Mouse (Mus musculus) liver, embryonic 13.5 days (tissue): ENCODE results near the gene Tmem234. TPM values are rescaled to one million over a fixed set of nuclear protein-coding genes. Genes with fewer than 3 reads are reported as not detected.

Experiments used
- ATAC-seq: fragments of 200-750 bp; cut with Nextera tagmentation; 2 replicates; pipeline ENCODE4 v1.8.0; 2017; ENCODE audit warnings: low read depth, mild to moderate bottlenecking, moderate number of reproducible peaks, moderate library complexity
- DNase-seq: peaks from one replicate; pipeline ENCODE4 v3.0.0; 2022
- H3K27ac ChIP-seq: fragments of 300-500 bp; sonication (generic); 2 replicates; pipeline ENCODE4 v1.5.1; 2015; ENCODE audit warnings: moderate library complexity, mild to moderate bottlenecking, inconsistent platforms
- H3K27me3 ChIP-seq: fragments of 300-500 bp; sonication (generic); 2 replicates; pipeline ENCODE4 v1.6.1; 2015; ENCODE audit warnings: mild to moderate bottlenecking, inconsistent platforms
- H3K36me3 ChIP-seq: fragments of 300-500 bp; sonication (generic); 2 replicates; pipeline ENCODE4 v1.6.1; 2015; ENCODE audit warnings: mild to moderate bottlenecking, inconsistent platforms
- H3K4me1 ChIP-seq: fragments of 300-500 bp; sonication (generic); replicated peaks from 2 replicates; pipeline ENCODE4 v1.6.1; 2015; ENCODE audit warnings: inconsistent platforms
- H3K4me2 ChIP-seq: fragments of 300-500 bp; sonication (generic); 2 replicates; pipeline ENCODE4 v1.6.1; 2015; ENCODE audit warnings: inconsistent platforms, mild to moderate bottlenecking, moderate library complexity
- H3K4me3 ChIP-seq: fragments of 300-500 bp; sonication (generic); replicated peaks from 2 replicates; pipeline ENCODE4 v1.5.1; 2015; ENCODE audit warnings: mild to moderate bottlenecking, inconsistent platforms
- H3K9ac ChIP-seq: fragments of 300-500 bp; sonication (generic); 2 replicates; pipeline ENCODE4 v1.6.1; 2015; ENCODE audit warnings: mild to moderate bottlenecking, inconsistent platforms
- H3K9me3 ChIP-seq: fragments of 300-500 bp; sonication (generic); replicated peaks from 2 replicates; pipeline ENCODE4 v1.6.1; 2016; ENCODE audit warnings: inconsistent platforms
- WGBS: fragments of 180-500 bp; shearing (Covaris S2); methylation state at CpG from one replicate; pipeline ENCODE4 v1.1.7; 2015; ENCODE audit not compliant: insufficient replicate concordance; 5-methylcytosine and 5-hydroxymethylcytosine counted together
- microRNA-seq: library from miRNA; unstranded; fragments of <30 nt; microRNA quantifications from one replicate; pipeline ENCODE4, GENCODE M21; 2016
- polyA plus RNA-seq: library from polyadenylated mRNA; unstranded; fragments of >200 nt; fragmentation: Nextera tagmentation; extraction: Ambion mirVana; gene quantifications from 2 replicates; pipeline ENCODE4 v1.2.1, GENCODE M21; 2015

The Tmem234 gene
- polyA plus RNA-seq, 1 experiment from 2014 or later, result 153 TPM

- ATAC-seq (peak; percentile 43), DNase-seq (no peak)
- 2% methylated on average over 10 of the region's 10 CpGs for WGBS
These were observed 72.5 kb downstream of the Tmem234 start for GRCm38 (mm10) chr4:129672878-129673449.

More at GRCm38 (mm10) chr4:129672878-129673449, 72.5 kb downstream of the Tmem234 start:
- Histone ChIP-seq H3K27me3 (no peaks in the 10 kb centered on the region), H3K36me3 (peaks cover 22% of the 10 kb centered on the region), H3K4me1 (peaks cover 37% of the 10 kb centered on the region), H3K27ac (peak overlapping the region; percentile 90; the same call in 1 of the 2 replicates), H3K9ac (peak overlapping the region; percentile 96), H3K4me3 (peak overlapping the region; percentile 87), H3K9me3 (no peaks in the 10 kb centered on the region), H3K4me2 (peak overlapping the region; percentile 84)

Small RNA genes within 50 kb of the gene (microRNA-seq; reads per million reads assigned to microRNA genes)
- not detected for gene Mir8119

Other genes with a start within 250 kb of the Tmem234 start
- gene Zbtb8a, start 222.6 kb upstream of the Tmem234 start, polyA plus RNA-seq, result 2.4 and 2.7 TPM in 2 replicates
- gene Zbtb8b, start 159.8 kb upstream of the Tmem234 start, polyA plus RNA-seq, result 0.96 and 1.6 TPM in 2 replicates
- 48.7 and 49.9 TPM in 2 replicates for gene Bsdc1, start 139.1 kb upstream of the Tmem234 start, polyA plus RNA-seq
- gene Tssk3, start 109.6 kb upstream of the Tmem234 start, polyA plus RNA-seq, result 0.07 TPM in 1 of 2 replicates, not detected in the other
- 0.21 and 0.44 TPM in 2 replicates for gene Fam229a, start 109.5 kb upstream of the Tmem234 start, polyA plus RNA-seq
- gene Marcksl1, start 87.1 kb upstream of the Tmem234 start, polyA plus RNA-seq, result 82.7 and 85.9 TPM in 2 replicates
- gene Hdac1, start 58.0 kb upstream of the Tmem234 start, polyA plus RNA-seq, result 121 and 128 TPM in 2 replicates
- 3.5 and 3.8 TPM in 2 replicates for gene Lck, start 27.0 kb upstream of the Tmem234 start, polyA plus RNA-seq
- gene Fam167b, start 22.1 kb upstream of the Tmem234 start, polyA plus RNA-seq, result 6.6 and 6.9 TPM in 2 replicates
- gene Eif3i, start within 50 bp of the Tmem234 start, polyA plus RNA-seq, result 211 and 222 TPM in 2 replicates
- 0.31 and 0.51 TPM in 2 replicates for gene Dcdc2b, start 13.6 kb downstream of the Tmem234 start, polyA plus RNA-seq
- 11.0 TPM in 2 replicates for gene Iqcc, start 18.4 kb downstream of the Tmem234 start, polyA plus RNA-seq
- 13.9 and 14.8 TPM in 2 replicates for gene Ccdc28b, start 23.3 kb downstream of the Tmem234 start, polyA plus RNA-seq
- 30.7 and 35.1 TPM in 2 replicates for gene Txlna, start 40.4 kb downstream of the Tmem234 start, polyA plus RNA-seq
- 7.2 and 9.0 TPM in 2 replicates for gene Kpna6, start 72.1 kb downstream of the Tmem234 start, polyA plus RNA-seq
- 4.0 and 4.4 TPM in 2 replicates for gene Tmem39b, start 96.2 kb downstream of the Tmem234 start, polyA plus RNA-seq
- gene Khdrbs1, start 141.6 kb downstream of the Tmem234 start, polyA plus RNA-seq, result 37.6 and 41.5 TPM in 2 replicates
- gene Ptp4a2, start 210.6 kb downstream of the Tmem234 start, polyA plus RNA-seq, result 236 and 269 TPM in 2 replicates